Mouse (Mus musculus): Measurements from ENCODE around the gene Elavl3.

Gene Elavl3

DNA sequence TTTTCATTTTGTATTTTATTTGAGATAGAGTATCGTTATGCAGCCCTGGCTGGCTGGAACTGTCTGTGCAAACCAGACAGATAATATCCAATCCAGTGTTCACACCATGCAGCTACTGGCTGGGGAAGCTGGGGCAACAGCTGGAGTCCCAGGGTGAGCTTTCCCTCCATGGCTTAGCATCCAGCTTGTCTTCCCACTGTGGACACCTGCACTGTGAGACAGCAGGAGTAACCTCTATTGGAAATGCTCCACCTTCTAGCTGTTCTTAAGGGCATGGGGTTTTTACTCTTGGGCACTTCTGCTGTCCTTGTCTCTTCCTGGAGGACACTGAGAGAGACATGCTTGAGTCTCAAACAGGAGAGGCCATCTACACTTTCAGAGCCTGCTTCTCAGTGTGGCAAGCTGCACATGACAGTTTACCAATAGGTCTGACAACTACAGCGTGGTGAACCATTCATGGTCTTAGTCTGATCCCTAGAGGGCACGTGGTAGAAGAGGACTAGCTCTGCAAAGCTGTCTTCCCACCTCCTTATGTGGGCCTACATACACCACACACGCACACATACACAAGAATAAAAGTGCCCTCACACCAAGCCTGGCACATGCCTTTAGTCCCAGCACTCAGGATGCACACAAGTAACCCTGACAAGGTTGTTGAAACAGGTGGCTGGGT is 18.2 kb upstream of the Elavl3 start:
- no peak for TF ChIP-seq GATA4 (IDR thresholded peaks at IDR 0.05; ENCODE audit: insufficient replicate concordance, low read length)

DNA sequence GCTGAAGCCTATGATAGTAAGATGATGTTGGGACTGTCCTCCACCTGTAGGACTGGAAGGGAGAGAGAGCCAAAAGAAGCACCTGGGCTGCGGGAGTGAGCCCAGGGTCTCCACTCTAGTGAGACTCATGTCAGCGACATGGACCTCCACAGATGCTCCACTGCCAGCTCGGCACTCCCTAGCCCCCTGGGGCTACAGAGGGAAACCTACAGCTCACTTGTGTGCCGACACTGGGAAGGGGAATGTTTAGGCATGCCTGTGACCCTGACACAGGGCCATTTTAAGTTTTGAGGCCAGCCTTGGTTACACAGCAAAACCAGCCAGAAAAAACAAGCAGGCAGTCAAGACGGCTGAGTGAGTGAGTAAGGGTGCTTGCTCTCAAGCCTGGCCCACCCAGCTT is 15.4 kb upstream of the Elavl3 start:
- TF ChIP-seq GATA4 (IDR thresholded peaks at IDR 0.05; ENCODE audit: insufficient replicate concordance, low read length) = no peak

DNA sequence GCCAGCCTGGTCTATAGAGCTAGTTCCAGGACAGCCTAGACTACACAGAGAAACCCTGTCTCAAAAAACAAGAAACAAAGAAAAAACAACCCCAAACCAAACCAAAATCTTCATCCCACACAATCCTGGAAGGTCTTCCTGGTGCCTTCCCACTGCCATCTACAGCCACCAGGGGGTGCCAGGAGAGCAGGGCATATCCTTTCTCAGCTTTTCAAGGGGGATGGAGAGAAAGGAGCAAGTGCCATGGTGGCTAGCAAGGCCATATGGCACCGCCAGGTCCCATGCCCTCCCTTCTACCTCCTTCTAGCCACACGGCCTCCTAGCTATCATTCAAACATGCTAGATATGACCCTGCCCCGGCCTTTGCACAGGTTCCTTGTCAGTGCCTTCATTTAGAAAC is 14.6 kb upstream of the Elavl3 start:
- no peak for TF ChIP-seq GATA4 (IDR thresholded peaks at IDR 0.05; ENCODE audit: insufficient replicate concordance, low read length)

DNA sequence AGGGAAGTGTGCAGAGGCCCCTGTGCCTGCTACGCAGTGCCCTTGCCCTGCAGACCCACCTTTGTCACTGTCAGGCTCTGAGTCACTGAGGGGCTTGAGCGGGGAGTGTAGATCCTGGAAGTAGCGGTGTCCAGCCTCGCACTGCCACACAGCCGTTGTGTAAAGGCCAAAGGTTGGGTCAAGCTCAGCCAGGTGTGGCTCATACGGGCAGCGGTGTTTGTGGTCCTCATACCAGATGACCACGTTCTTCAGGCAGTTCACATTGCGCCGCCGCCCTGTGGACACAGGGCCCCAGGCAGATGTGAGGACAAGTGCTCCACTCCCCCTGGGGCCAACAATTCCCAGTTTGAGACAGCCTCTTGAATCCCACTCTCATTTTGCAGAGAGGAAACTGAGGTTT is 13.8 kb upstream of the Elavl3 start:
- TF ChIP-seq GATA4 (IDR thresholded peaks at IDR 0.05; ENCODE audit: insufficient replicate concordance, low read length) = no peak

DNA sequence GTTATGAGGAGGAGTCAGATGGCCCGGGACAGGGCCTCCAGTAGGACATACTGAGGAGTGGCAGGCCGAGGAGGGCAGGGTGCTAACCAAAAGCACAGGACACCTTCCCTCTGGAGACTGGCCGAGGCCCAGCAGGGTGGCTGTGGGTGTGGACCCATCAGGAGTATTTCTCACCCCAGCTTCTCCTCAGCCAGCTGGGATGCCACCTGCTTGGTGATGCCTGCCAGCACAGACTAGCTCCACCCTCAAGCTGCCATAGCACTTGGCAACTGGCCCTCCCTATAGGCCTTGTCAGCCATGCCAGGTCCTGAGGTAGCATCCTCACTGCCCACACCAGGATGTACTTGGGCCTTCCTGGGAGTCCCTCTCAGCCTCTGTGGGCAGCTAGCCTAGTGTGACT is 12.5 kb upstream of the Elavl3 start:
- no peak for TF ChIP-seq GATA4 (IDR thresholded peaks at IDR 0.05; ENCODE audit: insufficient replicate concordance, low read length)

DNA sequence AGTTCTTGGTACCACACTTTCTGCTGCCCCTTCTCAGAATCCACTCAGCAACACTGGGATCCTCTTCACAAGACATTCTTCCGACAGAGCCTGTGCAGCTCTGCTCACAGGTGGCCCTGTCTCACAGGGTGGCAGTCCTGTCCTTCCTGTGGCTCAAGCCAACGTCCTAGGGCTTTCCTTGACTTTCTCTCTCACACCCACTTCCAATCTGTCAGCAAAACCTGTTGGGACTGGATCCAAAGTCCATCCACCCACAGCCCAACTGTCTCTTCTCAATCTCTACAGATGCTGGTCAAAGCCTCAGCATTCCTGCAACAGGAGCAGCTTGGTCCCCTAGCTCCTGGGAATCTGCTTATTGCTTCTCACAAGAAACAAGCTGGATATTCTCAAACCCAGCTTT is 9.5 kb upstream of the Elavl3 start:
- TF ChIP-seq GATA4 (IDR thresholded peaks at IDR 0.05; ENCODE audit: insufficient replicate concordance, low read length) = no peak

DNA sequence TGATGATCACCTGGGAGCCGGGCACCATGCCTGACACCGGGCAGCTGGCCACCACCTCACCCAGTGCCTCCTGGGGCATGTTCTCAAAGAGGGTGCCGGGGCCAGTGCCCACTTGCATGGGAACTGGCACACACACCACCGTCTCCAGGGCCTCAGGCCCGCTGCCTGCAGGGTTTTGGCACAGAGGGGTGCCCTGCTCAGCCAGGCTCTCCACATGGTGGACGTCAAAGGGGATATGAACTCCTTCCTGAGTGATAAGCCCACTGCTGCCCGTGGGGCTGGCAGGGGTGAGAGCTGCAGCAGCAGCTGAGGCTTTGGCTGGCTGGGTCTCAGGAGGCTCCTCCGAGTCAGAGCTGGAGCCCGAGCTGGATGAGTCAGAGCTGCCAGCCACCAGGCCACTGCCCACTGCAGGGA is 6.2 kb upstream of the Elavl3 start:
- TF ChIP-seq GATA4 (IDR thresholded peaks at IDR 0.05; ENCODE audit: insufficient replicate concordance, low read length) = no peak

DNA sequence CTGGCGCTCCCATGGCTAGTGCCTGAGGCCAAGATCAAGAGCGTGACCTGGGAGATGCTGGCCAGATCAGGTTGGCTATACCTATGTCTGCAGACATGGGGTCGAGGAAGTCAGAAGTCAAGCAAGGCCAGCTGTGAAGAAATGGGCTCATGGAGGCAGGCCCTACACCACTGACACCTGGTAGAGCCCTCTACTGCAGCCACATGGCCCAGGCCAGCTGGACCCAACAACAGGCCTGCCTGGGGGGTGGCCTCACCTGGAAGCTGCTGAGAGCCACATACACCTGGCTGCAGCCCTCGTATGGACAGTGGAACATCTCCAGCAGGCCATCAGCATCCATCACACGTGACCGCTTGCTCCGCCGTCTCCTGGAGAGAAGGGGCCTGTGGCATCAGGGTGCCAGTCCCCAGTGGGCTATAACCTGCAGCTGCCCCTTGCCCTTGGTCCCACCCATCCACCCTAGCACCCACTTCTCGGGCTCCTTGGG is 5.3 kb upstream of the Elavl3 start:
- no peak for TF ChIP-seq GATA4 (IDR thresholded peaks at IDR 0.05; ENCODE audit: insufficient replicate concordance, low read length)

DNA sequence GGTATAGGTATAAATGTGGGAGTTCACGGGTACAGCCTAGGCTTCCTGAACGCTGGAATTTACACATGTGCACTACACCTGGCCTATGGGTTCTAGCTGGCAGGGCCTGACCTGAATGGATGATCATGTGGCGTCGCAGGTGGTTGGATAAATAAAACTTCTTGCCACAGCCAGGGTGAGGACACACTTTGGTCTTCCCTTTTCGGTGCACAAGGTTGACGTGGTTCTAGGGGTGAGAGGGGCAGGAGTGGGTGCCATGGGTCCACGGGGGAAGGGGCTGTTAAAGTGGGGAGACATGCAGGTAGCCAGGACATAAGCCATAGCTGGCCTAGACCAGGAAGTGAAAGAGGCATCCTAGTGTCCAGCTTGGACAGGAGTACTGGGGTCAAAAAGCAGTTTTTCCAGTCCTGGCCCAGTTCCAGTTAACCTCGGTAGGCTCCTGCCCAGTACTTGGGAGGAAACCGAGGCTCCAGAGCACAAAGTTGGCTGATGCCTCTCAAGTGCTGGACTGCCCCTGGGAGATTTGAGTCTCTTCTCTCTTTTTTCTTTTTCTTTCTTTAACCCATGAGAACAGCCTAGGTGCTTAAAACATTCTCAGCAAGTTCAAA is 4.6 kb upstream of the Elavl3 start:
- no peak for TF ChIP-seq GATA4 (IDR thresholded peaks at IDR 0.05; ENCODE audit: insufficient replicate concordance, low read length)

DNA sequence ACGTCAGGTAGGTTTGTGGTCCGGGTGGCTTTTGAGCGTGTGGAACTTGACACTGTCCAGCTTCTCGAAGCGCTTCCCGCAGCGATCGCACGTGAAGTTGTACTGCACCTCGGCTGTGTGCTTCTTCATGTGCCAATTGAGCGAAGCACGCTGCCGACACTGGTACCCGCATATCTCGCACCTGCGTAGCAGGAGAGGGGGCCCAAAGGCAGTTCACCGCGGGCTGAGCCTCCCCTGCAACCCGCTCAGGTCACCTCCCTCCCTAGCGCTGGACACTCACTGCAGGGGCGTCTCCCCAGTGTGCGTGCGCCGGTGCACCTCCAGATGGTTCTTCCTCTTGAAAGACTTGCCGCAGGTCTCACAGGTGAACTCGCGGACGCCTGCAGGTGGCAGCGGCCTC is 3.9 kb upstream of the Elavl3 start:
- TF ChIP-seq GATA4 (IDR thresholded peaks at IDR 0.05; ENCODE audit: insufficient replicate concordance, low read length) = no peak

DNA sequence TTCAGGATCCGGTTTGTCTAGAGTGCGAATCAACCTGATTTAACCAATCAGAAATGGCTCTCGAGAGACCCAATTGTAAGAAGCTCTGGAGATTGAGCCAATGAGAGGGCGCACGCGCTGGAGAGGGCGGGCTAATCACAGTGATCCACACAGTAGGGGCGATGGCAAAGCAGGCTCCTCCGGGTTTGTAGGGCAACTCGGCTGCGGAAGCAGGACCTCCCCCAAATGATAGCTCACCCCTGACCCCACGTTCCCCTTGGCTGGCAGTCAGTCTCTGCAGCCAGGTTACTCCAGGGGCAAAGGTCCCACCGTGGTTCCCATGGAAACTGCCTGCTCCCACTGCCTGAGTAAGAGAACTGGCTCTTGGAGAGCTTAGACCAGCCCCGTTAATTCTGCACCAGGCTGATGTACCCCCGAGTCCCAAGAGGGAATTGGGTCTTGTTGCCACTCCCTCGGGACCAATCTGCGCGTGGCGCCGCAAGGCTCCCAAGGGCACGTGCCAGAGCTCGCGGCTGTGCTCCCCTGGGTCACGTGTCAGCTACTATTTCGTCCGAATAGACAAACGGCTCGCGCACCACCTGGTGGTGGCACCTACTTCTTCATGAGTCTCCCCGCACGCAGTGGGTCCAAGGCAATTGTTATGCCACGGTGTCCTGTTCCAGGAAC is 2.7 kb upstream of the Elavl3 start:
- no peak; the same call in 1 of the 2 replicates for TF ChIP-seq GATA4 (IDR thresholded peaks at IDR 0.05; ENCODE audit: insufficient replicate concordance, low read length)

DNA sequence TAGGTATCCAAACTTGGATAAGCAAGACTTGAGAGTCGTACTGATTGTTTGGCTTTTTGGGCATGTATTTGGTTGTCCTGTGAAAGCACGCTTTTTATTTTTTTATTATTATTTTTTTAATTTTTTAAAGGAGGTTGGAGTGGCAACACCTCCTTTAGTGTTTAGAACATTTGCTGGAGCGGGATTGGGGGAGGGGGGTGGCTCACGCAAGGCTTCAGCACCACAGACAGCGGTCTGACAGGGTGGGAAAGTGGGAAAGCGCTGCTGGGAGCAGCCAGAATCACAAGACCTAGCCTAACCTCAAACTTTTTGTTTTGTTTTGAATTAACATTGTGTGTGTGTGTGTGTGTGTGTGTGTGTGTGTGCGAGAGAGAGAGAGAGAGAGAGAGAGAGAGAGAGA is 1.8 kb upstream of the Elavl3 start:
- no peak for TF ChIP-seq GATA4 (IDR thresholded peaks at IDR 0.05; ENCODE audit: insufficient replicate concordance, low read length)

DNA sequence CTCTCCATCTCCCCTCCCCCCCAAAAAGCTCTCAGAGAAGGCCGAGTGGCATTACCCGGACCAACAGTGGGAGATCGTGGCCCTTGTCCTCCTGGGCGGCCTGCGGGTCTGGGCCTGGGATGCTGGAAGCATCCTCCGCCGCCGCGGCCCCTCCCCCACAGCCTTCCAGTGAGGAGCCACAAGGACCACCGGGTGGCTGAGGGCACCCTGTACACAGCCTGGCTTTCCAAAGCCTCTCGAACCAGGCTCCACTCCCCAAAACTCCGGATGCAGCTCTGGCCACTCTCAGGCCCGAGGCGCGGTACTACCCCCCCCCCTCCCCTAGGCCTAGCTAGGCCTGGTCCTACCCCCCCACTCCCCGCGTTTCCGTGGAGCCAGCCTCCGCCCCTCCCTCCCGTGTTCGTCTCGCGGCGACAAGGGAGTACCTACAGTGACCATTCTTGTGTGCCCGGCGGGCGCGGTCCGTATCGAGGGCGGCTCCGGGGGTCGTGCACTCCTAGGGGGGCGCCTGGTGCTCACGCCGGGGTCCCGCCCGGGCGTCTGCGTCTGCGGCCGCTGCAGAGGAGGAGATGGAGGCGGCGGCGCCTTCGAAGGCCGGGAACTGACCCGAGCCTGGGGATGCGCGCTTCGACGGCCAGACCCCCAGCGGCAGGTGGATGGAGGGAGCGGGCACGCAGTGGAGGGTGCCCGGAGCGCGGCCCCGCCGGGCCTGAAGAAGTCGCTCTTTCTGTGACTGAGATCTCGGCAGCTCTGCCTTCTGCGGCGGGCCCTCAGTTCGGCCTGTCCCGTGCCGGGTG is 464 bp downstream of the Elavl3 start:
- TF ChIP-seq GATA4 (IDR thresholded peaks at IDR 0.05; ENCODE audit: insufficient replicate concordance, low read length) = no peak

DNA sequence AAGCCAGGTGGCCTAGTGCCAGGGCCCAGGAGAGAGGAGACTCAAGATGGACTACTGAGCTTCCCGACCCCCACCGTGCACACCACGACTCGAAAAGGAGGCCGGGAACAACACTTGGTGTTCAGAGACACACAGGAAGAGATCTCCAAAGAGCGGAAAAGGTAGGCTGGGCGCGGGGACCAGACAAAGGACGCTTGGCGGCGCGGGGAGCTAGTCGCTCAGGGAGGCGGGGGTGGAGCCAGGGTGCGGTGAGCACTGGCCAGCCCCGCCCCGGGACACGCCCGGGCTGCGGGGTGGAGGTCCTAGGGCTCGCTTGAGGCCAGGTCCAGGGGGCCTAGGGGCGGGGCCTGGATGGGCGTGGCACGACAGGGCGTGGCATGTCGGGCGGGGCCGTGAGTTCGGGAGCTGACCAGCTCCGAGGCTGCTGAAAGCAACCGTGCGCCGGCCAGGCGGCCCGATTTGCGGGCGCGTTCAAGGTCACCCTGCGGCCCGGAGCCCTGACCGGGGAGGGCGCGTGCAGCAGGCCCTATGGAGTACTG is 1.4 kb downstream of the Elavl3 start:
- no peak for TF ChIP-seq GATA4 (IDR thresholded peaks at IDR 0.05; ENCODE audit: insufficient replicate concordance, low read length)

DNA sequence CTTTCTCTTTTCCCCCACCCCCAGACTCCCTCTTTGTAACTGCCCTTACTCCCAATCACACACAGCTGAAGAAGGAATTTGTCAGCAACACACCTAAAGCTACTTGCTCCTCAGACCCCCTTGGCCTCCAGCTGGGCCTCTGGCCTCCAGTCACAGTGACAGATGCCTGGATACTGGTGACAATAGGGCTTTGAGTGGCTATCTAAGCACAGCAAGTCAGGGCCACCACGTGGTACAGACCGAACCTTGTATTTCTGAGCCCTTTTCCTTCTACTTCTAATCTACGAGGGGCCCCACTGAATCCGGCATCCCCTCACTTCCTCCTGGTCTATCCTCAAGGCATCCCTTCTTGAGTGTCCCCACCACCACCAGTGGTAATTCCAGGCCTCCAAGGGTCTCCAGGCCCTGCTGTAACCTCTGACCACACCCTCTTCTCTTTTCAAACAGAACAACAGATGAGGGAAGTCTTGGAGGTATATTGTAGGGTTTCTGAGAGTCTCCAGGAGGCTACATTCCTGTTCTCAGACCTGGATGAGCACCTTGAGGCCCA is 2.0 kb downstream of the Elavl3 start:
- TF ChIP-seq GATA4 (IDR thresholded peaks at IDR 0.05; ENCODE audit: insufficient replicate concordance, low read length) = no peak

All from liver, adult (tissue).